Mouse (Mus musculus) common myeloid progenitor, adult 5-6 weeks (primary cell): ENCODE results near the gene Slc35g2. TPM values are rescaled to one million over a fixed set of nuclear protein-coding genes. Genes with fewer than 3 reads are reported as not detected.

ENCODE experiments used
- ATAC-seq: replicated peaks from 2 replicates; pipeline ENCODE4 v1.8.0; 2016; ENCODE audit warnings: low read depth, mild to moderate bottlenecking, moderate TSS enrichment, inconsistent platforms; ENCODE audit not compliant: poor library complexity, severe bottlenecking
- total RNA-seq: library from RNA; stranded (forward); fragments of 200-1000, 187-1606 nt; gene quantifications from 2 replicates; pipeline ENCODE4 v1.2.3, GENCODE M21; 2017

Slc35g2 gene
- total RNA-seq, result not detected in 2 replicates

DNA sequence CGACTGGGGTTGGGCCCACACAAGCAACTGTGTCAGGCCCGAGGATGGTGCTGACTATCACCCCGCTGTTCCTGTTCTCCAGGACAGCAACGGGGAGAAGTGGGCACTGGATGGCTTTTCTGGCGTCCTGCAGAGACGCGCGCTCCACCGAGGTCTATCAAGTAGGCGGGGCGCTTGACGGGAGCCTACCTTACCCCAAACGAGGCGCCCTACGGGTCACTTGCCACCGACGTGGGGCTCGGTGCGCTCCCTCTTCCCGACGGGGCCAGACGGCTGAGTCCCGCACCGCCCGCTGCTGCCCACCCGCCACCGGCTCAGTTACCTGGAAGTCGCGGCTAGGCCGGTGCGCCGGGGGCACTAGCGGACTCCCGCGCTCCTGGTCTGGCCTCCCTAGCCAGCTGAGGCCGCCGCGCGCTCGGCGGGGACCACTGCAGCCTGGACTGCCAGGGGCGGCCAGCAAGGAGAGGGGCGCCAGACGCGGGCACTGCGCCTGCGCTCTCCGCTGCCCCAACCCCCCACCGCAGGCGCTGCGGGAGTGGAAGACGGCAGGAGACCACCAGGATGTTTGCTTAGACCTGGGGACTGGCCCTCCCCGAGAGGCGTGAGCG lies at the start of gene Slc35g2:
Slc35g2 (minus strand) TSS at position 465 of the 608 bp plus-strand sequence.
- ATAC-seq, result peak; percentile 51

DNA sequence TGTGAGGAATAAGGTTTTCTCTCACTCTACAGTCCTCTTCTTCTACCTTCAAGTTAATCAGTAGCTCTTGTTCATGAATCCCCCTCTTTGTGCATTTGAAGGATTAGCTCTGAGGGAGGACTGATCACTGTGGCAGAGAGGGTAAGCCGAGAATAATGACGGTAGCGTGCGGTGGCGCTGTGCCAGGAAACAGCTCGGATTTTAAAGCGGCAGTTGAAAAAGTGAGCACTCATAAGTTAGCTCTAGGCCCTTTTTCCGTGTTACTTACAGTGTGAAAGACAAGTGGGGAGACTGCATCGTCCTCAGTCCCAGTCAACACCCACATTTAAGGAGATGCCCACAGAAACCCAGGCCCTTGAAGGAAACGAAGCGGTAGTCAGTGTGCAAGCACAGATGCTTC lies 46.1 kb upstream of the Slc35g2 start:
- ATAC-seq, result no peak

DNA sequence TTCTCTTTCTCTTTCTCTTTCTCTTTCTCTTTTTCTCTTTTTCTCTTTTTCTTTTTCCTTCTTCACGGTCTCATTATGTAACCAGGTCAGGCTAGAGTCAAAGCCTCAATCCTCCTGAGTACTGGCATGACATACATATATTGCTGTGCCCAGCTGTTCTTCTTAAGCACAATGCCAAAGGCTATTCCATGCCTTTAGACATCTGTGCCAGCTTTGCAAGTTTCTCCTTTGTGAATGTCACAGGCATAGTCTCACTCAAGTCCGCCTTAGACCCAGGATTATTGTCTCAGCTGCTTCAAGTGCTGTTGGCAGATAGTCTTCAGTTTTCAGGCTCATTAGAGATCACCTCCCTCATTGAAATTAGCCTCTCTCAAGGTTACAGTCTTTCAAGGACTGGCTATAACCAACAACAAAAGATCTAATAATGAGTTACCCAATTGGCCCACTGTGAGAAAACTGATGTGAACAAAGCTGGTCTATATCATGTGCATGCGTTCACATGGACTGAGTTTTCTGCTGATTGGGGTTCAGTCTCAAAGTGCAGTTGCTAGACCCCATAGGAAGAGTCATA lies 42.7 kb upstream of the Slc35g2 start:
- no peak for ATAC-seq

DNA sequence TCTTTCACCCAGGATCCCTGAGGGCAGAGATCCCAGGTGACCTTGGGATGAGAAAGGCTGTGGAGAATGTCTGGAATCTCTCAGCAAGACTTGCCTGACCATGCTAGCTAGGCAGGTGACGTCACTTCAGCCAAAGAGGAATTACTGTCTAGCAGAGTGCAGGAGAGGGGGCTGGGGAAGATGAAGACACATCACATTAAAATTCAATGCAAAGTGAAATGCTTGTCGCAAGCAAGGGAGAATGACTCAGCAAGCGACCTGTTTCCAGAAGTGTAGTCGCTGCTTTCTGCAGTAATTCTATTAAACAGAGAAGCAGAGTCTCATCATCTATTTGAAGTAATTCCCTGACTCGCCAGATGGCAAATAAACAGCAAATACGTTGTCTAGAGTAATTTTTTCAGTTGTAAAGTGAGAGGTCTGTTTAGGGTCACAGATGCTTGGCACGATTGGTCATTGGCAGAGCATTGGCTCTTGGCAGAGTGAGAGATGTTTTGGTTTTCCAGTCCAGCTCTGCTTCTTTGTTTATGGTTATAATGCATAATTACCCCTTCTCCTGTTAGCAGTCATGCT lies 35.2 kb upstream of the Slc35g2 start:
- ATAC-seq, result no peak

DNA sequence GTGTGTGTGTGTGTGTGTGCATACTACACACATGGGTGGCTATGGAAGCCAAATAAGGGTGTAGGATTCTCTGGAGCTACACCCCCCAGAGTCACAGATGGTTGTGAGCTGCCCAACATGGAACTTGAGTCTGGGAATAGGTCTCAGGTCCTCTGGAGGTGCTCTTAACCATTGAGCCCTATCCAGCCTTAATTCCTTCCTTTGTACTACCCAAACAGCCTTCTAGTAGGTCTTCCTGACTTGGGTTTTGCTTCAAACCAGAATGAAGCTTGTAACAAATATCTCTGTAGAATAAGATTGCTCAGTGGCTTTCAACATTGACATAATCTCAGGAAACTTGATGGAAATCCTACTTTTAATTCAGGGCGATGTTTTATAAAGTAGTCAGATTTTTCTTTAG lies 34.6 kb upstream of the Slc35g2 start:
- ATAC-seq, result no peak

DNA sequence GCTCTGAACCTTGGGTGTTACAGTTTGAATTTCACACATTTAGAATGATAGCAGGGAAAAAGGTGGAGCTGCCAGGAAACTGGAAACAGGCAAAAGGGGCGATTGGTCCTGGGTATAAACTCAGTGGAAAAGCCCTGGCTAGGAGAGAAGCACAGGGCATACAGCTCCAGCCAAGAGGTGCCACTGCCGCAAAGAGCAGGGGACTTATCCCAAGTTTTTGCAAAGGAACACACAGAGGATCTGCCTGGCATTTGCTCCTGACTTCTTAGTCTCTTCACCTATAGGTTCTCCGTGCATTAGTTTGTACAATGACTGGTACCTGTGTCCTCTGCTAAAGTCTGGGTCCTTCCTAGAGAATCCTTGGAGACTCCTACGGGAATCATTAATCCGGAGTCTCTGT lies 32.3 kb upstream of the Slc35g2 start:
- no peak for ATAC-seq

DNA sequence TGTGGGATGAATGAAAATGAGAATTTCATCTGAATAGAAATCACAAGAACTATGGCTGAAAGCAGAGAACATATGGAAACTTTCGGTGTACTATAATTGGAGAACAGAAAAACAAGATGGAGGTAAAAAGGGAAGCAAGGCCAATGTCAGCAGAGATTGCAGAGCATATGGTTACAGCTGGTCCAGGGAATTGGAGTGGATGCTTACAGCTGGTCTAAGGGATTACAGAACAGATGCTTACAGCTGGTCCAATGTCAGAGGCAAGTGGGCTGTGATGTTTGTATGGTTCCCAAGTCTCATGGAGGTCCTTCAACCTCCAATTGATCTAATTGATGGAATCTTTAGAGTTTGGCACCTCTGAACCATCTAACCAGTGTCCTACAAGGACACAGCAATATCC lies 31.2 kb upstream of the Slc35g2 start:
- ATAC-seq, result no peak

DNA sequence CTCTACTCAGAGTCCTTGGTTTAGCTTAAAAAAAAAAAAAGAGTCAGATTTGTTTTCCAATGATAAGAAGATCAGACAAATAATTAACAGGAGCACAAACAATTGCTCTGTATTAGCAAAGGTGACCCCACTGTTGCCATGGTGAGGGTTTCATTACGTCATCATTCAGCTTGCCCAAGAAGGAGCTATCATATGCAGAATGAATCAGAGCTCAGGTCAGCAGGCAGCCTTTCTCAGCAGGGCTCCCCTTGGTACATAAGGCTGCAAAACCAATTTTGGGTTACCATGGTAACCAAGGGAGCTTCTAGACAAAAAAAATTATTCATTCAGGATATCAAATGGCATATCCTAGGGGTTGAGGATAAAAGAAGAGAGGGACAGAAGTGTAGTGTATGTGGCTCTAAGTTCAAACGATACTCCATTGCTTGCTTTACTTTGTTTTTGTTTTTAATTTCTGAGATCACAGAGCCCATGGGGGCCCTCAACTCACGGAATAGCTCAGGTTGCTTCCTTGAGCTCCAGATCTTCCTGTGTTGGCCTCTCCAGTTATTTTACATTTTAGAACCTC lies 29.0 kb upstream of the Slc35g2 start:
- no peak for ATAC-seq

DNA sequence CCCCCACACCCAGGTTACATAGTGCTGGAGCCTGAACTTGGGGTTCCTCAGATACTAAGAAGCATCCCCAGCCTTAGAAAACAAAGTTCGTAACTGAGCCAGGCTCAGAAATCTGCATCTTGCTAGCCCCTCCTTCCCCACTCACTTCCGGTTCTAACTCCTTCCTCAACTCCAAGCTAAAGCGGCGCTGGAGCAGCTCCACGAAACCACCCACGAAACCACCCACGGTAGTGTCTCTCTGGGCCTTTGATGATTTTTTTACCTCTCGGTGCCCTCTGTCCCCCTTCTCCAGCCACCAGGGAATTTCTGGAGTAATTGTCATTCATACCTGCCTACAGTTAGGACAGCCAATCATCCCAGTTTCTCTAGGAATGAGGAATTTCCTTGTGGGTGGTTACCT lies 26.7 kb upstream of the Slc35g2 start, which contains the start of gene Stag1:
Stag1 (plus strand) TSS at position 253 of the 400 bp plus-strand sequence.
- ATAC-seq, result no peak

DNA sequence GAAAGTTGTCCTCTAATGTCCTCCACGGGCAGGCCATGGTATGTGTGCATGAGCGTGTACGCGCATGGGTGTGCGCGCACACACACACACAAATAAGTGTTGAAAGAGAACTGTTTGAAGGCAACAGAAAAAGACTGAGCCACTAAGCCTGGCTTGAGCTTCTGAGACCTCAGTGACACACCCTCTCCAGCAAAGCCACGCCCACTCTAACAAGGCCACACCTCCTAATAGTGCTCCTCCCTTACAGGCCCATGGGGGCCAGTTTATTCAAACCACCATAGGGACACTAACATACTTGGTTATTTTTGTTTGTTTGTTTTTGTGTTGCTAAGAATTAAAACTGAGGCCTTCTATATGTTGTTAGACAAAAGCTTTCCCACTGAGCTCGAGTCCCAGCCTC lies 25.4 kb upstream of the Slc35g2 start:
- no peak for ATAC-seq

DNA sequence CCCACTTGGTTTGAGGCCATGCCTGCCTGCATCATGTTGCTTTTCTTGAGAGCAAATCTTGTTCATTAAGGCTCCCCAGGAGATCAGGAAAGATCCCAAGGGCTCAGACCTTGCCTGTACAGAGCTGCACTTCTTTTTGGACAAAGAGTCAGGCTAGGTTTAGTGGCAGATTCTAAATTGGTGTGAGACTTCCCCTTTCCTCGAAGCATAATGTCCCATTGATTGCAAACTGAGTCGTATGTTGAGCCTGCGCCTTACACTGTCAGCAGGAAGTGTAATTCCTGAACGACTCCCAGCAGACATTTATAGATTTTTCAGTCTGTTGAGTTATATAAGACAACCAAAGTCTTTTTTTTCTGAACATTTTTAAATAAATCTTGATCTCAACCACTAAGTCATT lies 19.6 kb upstream of the Slc35g2 start:
- no peak for ATAC-seq

DNA sequence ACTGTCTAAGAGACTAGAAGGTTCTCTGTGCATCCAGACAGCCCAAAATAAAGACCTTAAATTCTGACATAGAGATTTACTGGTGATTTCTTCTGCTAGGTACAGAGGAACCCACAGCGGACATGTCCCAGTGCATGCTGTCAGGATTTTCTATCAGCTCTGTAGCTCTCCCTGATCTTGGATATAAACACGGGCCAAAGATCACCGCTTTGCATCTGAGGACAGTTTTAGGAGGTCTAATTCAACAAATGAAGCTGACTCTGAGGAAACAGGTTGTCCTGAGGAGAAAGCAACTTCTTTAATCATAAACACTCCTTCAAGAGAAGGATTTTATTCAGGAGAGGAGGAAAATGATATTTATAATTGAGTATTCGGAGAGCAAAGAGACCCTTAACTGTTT lies 13.1 kb upstream of the Slc35g2 start:
- ATAC-seq, result no peak

DNA sequence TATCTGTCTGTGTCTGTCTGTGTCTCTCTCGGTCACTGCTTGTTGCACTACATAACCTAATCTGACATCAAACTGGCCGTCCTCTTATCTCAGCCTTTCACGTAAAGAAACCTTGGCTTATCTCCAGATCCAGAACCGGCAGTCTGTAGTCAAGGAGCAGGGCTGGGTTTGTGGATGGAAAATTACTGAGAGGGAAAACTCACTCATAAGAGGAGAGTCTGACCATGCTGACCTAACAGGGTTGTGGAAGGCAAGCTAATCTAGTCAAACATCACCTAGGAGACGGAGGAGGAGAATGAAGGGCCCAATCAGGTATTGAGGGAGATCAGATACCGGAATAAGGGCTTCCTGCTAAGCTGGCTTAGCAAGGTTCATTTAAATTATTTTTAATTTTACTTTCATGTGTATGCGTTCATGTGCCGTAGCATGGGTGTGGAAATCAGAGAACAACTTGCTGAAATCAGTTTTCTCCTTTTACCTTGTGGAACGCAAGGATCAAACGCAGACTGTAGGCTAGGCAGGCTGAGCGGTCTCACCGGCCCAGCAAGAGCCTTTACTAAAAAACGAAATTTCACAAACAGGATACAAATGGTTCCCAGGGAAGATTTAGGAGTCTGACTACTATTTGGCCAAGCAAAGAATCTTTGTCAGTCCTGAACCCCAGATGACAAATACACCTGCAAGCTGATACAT lies 12.1 kb upstream of the Slc35g2 start:
- no peak for ATAC-seq

DNA sequence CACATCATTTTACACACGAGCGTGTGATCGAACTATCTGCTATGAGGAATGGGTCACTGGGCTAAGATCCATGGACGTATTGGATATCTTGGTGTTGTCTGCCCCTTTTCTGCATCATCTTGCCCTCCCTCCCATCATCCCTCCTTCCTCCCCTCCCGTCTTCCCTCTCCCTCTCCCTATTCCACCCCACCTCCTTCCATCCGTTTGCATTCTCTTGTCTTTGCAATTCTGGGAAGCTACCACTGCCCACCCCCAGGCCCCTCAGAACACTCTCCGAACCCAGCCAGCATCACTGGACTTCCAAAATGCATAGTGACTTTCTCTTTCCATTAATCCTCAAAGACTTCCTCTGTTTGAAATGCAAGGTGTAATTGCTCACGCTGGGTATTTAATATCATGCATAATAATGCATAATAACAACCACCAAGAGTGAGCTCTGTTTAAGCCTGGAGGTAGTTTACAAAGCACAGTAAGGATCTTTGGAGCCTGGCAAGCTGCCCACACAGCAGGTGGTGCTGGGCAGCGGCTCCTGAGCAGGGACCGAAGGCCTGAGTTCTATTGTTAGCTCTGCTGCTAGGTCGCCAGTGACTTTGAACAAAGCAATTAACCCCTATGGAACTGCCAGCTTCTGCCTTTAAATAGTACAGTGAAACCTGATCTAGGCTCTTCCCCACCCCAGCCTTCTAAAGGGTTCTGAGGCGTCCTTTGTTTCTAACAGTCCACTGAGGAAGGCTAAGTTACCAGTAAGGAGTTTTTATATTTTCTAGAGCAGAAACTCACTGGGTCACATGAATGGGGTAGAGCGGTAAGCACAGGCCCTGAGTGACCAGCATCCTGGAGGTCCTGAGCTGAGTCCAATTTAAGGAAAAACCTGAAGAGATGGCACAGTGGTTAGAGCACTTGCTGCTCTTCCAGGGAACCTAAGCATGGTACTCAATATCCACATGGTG lies 10.9 kb upstream of the Slc35g2 start:
- no peak for ATAC-seq

DNA sequence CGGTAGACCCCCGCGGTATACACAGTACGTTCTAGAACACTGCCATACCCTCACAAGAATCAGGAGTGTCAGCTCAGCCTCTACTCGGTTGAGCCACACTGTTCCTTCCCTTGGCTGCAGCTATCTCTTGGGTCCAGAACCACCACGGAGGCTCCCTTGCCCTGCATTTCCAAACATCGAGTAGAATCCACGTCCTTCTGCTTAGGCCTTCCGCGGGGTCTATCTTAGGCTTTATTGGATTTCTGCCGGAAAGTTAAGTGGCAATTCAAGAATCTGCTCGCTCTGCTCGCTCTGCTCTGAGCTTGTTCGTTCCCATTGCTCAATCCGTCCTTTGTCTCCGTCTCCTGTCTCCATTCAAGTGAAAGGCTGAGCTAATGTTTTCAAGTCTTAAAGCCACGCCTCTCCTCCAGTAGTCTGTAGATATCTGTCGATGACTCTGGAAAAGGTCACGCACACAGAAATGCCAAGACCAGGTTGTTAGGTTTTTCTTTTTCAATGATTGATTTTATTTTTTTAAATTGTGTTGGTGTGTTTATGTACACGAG lies 9.4 kb upstream of the Slc35g2 start:
- ATAC-seq, result no peak

DNA sequence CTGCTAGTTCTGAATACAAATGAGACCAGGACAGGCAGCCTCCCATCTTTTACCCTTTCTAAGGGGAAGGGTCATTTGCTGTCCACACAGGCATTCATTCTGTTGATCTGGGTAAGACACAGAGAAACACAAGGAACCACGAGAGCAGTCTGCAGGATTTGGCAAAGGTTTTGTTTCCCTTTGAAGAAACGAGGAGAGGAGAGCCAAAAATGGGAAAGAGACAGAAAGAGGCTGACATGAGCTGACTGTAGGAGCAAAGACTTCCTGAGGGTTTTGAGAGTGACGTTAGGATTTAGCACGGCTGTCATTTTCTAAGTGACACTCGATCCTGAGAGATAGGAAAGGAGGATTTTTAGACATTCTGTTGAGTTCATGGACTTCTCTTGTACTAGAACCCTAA lies 3.1 kb upstream of the Slc35g2 start:
- no peak for ATAC-seq

DNA sequence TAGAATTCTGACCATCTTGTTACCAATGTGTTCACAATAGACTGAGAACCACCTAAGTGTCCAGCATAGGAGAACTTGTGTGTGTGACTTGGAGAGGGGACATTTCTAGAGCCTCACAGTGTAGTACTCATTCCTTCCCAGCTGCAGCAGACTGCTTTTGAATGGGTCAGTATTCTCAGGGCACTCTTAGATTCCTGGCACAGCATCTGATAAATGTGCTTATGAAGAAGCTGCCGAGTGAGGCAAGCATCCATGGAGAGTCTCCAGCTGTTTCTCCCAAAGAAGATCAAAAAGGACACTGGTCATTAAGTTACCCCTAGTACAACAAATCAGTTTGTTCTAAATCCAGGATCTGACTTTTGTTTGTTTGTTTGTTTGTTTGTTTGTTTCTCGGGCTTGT lies 2.4 kb upstream of the Slc35g2 start:
- no peak for ATAC-seq

DNA sequence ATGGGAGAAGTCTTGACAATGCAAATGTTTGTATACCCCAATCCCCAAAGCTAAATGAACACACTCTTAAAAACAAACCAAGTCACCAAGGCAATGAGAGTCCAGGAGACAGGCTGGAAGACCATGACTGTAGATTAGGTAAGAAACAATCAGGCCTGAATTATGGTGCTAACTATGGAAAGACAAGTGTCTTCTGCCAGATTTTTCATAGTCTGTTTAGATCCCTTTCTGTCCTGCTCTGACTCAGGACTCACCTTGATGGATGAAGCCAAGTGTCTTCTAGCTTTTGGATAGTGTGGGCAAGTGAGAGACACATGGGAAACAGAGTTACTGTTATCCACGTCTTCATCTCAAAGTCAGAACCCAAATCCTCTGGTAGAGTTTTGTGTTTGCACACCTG lies 621 bp upstream of the Slc35g2 start:
- ATAC-seq, result no peak

DNA sequence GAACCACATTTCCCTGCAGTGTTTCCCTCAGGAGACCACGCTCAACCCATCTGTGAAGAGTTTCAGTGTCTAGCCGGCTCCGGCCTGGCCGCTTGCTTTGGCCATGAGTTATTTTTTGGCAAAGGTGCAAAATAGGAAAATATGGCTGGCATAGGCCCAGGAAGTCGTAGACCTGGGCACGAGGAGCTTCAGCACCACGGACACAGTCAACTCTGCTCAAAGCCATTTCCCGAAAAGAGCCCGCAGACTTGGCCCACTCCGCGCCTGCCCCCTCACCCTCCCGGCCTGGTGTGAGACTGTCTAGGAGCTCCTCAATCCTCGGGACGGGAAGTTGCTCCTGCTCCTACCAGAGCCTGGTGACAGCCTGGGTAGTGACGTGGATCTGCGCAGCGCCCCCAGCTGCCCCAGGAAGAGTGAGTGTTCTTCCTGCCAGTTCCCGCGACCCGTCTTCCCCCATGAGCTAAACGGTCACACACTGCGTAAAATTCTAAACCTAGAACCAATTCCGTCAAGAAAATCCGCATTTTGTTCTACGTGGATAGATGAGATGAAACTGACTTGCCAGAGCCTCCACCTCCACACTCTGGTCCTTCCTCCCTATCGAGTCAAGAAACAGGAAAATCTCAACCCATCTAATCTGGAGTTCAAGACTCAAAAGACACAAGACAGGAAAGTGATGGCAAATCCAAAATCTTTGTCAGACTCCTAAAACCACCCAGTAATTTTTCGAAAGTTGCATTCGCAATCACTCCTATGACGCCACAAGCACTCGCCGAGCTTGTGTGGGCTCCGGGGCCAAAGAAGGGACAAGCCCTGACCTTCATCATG lies 878 bp downstream of the Slc35g2 start:
- peak; percentile 79 for ATAC-seq
